Mouse (Mus musculus): ENCODE measurements at regions not wholly inside any gene's neighbourhood (a gene's known extent, or its start where the extent isn't known, plus 50 kb on each side); places are given as distances from the start of the nearest gene placed in this dataset.

GRCm38 (mm10) chr15:70764513-70764912 lies 3069.8 kb upstream of the Gm6569 start:
- Histone ChIP-seq H3K27ac (ENCODE audit: low read length) (no peak overlapping the region), H3K4me2 (replicated peaks; ENCODE audit: low read depth, low read length) (no peak overlapping the region), H3K36me3 (ENCODE audit: insufficient read depth, low read length) (no peaks in the 10 kb centered on the region), H3K9me3 (ENCODE audit: low read length) (no peaks in the 10 kb centered on the region), H3K27me3 (replicated peaks; ENCODE audit: insufficient read depth, low read length) (no peaks in the 10 kb centered on the region), H3K9ac (replicated peaks; ENCODE audit: low read depth) (no peak overlapping the region), H3K4me1 (ENCODE audit: insufficient read depth, low read depth, low read length) (no peaks in the 10 kb centered on the region), H3K4me3 (ENCODE audit: low read depth, low read length) (no peak overlapping the region)
- TF ChIP-seq EP300 (IDR thresholded peaks at IDR 0.05) (no peak), CTCF (IDR thresholded peaks at IDR 0.05) (no peak)
- no peak for ATAC-seq
- no peak for DNase-seq (ENCODE audit: low spot score)
- WGBS, result 52% methylated on average over 1 of the region's 1 CpGs

GRCm38 (mm10) chr15:70765471-70765870 lies 3068.9 kb upstream of the Gm6569 start:
- Histone ChIP-seq H3K4me3 (ENCODE audit: low read depth, low read length) (no peak overlapping the region), H3K27me3 (replicated peaks; ENCODE audit: insufficient read depth, low read length) (no peaks in the 10 kb centered on the region), H3K36me3 (ENCODE audit: insufficient read depth, low read length) (no peaks in the 10 kb centered on the region), H3K9ac (replicated peaks; ENCODE audit: low read depth) (no peak overlapping the region), H3K27ac (ENCODE audit: low read length) (no peak overlapping the region), H3K9me3 (ENCODE audit: low read length) (no peaks in the 10 kb centered on the region), H3K4me1 (ENCODE audit: insufficient read depth, low read depth, low read length) (no peaks in the 10 kb centered on the region), H3K4me2 (replicated peaks; ENCODE audit: low read depth, low read length) (no peak overlapping the region)
- ATAC-seq (no peak), DNase-seq (ENCODE audit: low spot score) (no peak)
- TF ChIP-seq CTCF (IDR thresholded peaks at IDR 0.05) (no peak), EP300 (IDR thresholded peaks at IDR 0.05) (no peak)
